Mouse (Mus musculus) cortical plate, adult 2 months (tissue): Measurements from ENCODE around the gene Itprid1. TPM values are rescaled to one million over a fixed set of nuclear protein-coding genes. Genes with fewer than 3 reads are reported as not detected.

Experiments used
- H3K27ac ChIP-seq: fragments of 200-500 bp; 2 replicates; pipeline ENCODE4 v1.5.1; 2012; ENCODE audit warnings: low read length, control low read depth, inconsistent platforms; ENCODE audit not compliant: insufficient read depth
- H3K4me1 ChIP-seq: fragments of 200-500 bp; 2 replicates; pipeline ENCODE4 v1.6.1; 2011; ENCODE audit warnings: low read length; ENCODE audit not compliant: control insufficient read depth, insufficient read depth
- H3K4me3 ChIP-seq: fragments of 200-500 bp; 2 replicates; pipeline ENCODE4 v1.5.1; 2011; ENCODE audit warnings: mild to moderate bottlenecking, low read length, control low read depth; ENCODE audit not compliant: insufficient read depth
- CTCF ChIP-seq: fragments of 200-500 bp; IDR thresholded peaks from 2 replicates; pipeline ENCODE4 v1.5.1; 2011; ENCODE audit warnings: mild to moderate bottlenecking, control low read depth, low read length; ENCODE audit not compliant: insufficient read depth; ENCODE audit errors: extremely low read depth
- POLR2A ChIP-seq: fragments of 200-500 bp; IDR thresholded peaks from 2 replicates; pipeline ENCODE4 v1.6.1; 2011; ENCODE audit warnings: mild to moderate bottlenecking, low read length, control low read depth; ENCODE audit not compliant: insufficient read depth; ENCODE audit errors: extremely low read depth
- polyA plus RNA-seq: library from polyadenylated mRNA; depleted of rRNA; stranded (reverse); fragments of >200 nt; gene quantifications from 2 replicates; pipeline ENCODE4 v1.2.3, GENCODE M21; 2012

Itprid1 gene
- polyA plus RNA-seq, 1 experiment = 1.1 TPM

GRCm38 (mm10) chr6:55879356-55879960 lies 42.8 kb downstream of the Itprid1 start:
- Histone ChIP-seq H3K4me1 (no peaks in the 10 kb centered on the region), H3K4me3 (no peak overlapping the region), H3K27ac (no peak overlapping the region)
- TF ChIP-seq CTCF = no peak
- no peak for TF ChIP-seq POLR2A

GRCm38 (mm10) chr6:55880886-55881285 lies 44.2 kb downstream of the Itprid1 start:
- Histone ChIP-seq H3K4me1 (no peaks in the 10 kb centered on the region), H3K27ac (no peak overlapping the region), H3K4me3 (no peak overlapping the region)
- TF ChIP-seq CTCF (no peak), POLR2A (no peak)

GRCm38 (mm10) chr6:55887598-55887997 lies 50.9 kb downstream of the Itprid1 start:
- TF ChIP-seq POLR2A = no peak
- no peak for TF ChIP-seq CTCF
- Histone ChIP-seq H3K4me1 (no peaks in the 10 kb centered on the region), H3K4me3 (no peak overlapping the region), H3K27ac (no peak overlapping the region)

DNA sequence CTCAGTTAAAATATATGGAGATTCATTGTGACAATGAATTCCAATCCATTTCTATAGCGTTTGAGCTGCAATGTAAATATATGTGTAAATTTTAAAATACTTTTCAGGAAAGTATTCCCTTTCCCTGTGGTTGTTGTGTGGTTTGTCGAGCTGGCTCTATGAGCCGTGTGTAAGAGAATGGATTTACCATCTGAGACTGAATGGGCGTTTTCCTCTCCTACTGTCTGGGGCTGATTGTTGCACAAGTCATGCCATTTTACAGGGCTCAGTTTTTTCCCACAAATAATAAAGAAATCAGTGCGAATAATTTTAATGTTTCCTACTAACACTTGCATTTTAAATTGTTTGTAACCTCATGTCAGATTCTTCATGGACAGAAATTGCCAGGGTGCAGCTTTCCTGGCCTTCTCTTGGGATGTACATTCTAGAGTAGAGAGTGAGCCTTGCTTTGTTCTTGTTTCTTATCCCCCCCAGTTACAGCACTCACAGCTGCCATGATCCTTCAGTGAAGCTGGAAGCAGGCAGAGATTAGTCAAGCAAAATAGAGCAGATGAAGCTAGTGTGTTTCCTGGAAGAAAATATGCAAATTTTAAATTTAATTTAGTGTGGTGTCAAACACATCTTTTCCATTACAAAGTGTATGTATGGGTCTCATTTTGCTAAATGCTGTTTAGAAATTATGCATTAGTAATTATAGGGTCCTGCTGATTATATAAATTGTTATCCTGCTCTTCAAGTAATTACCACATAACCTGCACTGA lies 65.1 kb downstream of the Itprid1 start:
- H3K4me3 ChIP-seq = no peak overlapping the region
- H3K27ac ChIP-seq = no peak overlapping the region
- H3K4me1 ChIP-seq = no peaks in the 10 kb centered on the region
- no peak for TF ChIP-seq POLR2A
- TF ChIP-seq CTCF = no peak

- H3K4me3 ChIP-seq = no peak overlapping the region
- TF ChIP-seq CTCF = no peak
- no peak for TF ChIP-seq POLR2A
- no peak overlapping the region for H3K27ac ChIP-seq
- H3K4me1 ChIP-seq = no peaks in the 10 kb centered on the region
These were observed 65.6 kb downstream of the Itprid1 start for GRCm38 (mm10) chr6:55902329-55902605.

GRCm38 (mm10) chr6:55919206-55919605 lies 82.5 kb downstream of the Itprid1 start:
- Histone ChIP-seq H3K4me3 (no peak overlapping the region), H3K27ac (no peak overlapping the region), H3K4me1 (peaks cover 2% of the 10 kb centered on the region; the same call in 1 of the 2 replicates)
- TF ChIP-seq CTCF (no peak), POLR2A (no peak)

GRCm38 (mm10) chr6:55920282-55920720 lies 83.6 kb downstream of the Itprid1 start:
- H3K27ac ChIP-seq = no peak overlapping the region
- H3K4me3 ChIP-seq = no peak overlapping the region
- H3K4me1 ChIP-seq = peaks cover 2% of the 10 kb centered on the region; the same call in 1 of the 2 replicates
- TF ChIP-seq POLR2A (no peak), CTCF (no peak)

DNA sequence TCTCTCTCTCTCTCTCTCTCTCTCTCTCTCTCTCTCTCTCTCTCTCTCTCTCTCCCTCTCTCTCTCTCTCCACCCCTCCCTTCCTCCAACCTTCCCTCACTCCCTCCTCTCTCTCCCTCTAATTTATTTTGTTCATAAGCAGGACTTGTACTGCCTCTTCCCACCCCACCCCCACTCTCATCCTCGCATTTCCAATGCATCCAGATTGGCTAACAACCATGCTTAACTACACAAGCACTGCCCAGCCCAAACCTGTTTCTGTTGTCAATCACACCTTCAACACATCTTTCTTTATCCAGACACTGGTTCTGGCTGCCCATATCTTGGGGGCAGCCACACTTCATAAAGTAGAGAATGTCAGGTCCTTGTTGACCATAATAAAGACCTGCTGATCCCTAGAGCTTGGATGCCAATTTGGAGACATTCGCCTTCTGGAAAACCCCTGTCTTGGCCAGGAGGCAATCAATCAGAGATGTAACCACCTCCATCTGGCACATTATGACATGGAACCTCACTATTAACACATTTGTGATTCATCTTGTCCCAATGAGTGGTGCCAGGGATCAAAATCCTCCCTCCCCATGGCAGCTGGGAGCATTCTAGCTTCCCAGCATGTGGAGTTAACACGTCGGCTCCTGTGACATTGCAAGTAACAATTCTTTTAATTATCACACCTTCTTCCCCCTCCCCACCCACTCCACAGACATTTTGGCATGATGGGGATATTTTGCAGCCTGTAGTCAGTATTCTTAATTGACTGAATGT lies 84.4 kb downstream of the Itprid1 start:
- H3K4me1 ChIP-seq = peaks cover 2% of the 10 kb centered on the region; the same call in 1 of the 2 replicates
- no peak overlapping the region for H3K4me3 ChIP-seq
- H3K27ac ChIP-seq = no peak overlapping the region
- no peak for TF ChIP-seq POLR2A
- no peak for TF ChIP-seq CTCF

DNA sequence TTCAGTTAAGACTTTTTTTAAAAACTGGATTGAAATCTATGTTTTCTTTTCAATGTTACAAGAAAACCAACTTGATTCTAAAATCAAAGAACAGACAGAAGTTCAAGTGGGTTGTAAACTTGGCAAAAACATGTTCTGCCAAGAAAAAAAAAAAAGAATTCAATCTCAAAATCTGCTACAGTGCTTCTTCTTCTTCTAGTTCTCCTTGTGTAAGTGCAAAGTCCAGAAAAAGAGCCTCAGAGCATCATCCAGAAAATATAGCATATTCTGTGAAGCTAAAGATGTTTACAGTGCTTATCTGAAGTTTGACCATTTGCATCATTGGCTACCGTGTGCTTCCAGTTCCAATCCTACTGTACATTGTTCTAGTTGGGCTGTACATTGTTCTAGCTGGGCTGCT lies 108.0 kb downstream of the Itprid1 start:
- no peaks in the 10 kb centered on the region; the same call in 1 of the 2 replicates for H3K4me1 ChIP-seq
- no peak for TF ChIP-seq POLR2A
- TF ChIP-seq CTCF = no peak
- no peak overlapping the region for H3K27ac ChIP-seq
- H3K4me3 ChIP-seq = no peak overlapping the region

GRCm38 (mm10) chr6:55950345-55951110 lies 113.8 kb downstream of the Itprid1 start:
- Histone ChIP-seq H3K4me3 (no peak overlapping the region), H3K27ac (no peak overlapping the region), H3K4me1 (no peaks in the 10 kb centered on the region)
- TF ChIP-seq POLR2A = no peak
- peak; percentile 88 for TF ChIP-seq CTCF
